Mouse (Mus musculus) heart, postnatal 14 days (tissue): Measurements from ENCODE around the gene Washc4. TPM values are rescaled to one million over a fixed set of nuclear protein-coding genes. Genes with fewer than 3 reads are reported as not detected.

Experiments
- DNase-seq, 2 experiments: peaks; one replicate each; pipeline ENCODE4 v3.0.0; 2021 to 2022
- intact Hi-C: fragments of 180-260 bp; cut with DNase I; formaldehyde crosslinking; loops from one replicate; pipeline ENCODE4 v1.15.1; 2025
- total RNA-seq, 2 experiments: library from RNA; stranded (reverse); gene quantifications; 2 replicates each; pipeline ENCODE4 v1.2.3; 2021

Gene Washc4
- total RNA-seq, 2 experiments from 2014 or later = 14.4 to 15.5 TPM

- intact Hi-C loops = no loop called here
- DNase-seq = no peak
Measured at GRCm38 (mm10) chr10:83631775-83632174, 88.2 kb downstream of the Washc4 start.

- intact Hi-C loops = no loop called here
- no peak for DNase-seq
Measured at GRCm38 (mm10) chr10:83632806-83633374, 89.3 kb downstream of the Washc4 start.

GRCm38 (mm10) chr10:83634461-83634860 lies 90.9 kb downstream of the Washc4 start:
- peak in 1 of 2 experiments; percentile 50 for DNase-seq

GRCm38 (mm10) chr10:83636191-83636590 lies 92.6 kb downstream of the Washc4 start:
- no peak for DNase-seq
- intact Hi-C loops = no loop called here

More at GRCm38 (mm10) chr10:83634461-83634860, 90.9 kb downstream of the Washc4 start:
- intact Hi-C loops = no loop called here

GRCm38 (mm10) chr10:83637295-83637694 lies 93.7 kb downstream of the Washc4 start:
- intact Hi-C loops = no loop called here
- DNase-seq = peak; percentile 83 to 84

GRCm38 (mm10) chr10:83639881-83640386 lies 96.4 kb downstream of the Washc4 start:
- DNase-seq = no peak
- intact Hi-C loops = loop anchor here (5.0 kb wide), 1 partner anchor 93 kb away; no protein-coding TSS in a partner anchor

- intact Hi-C loops = loop anchor here (5.0 kb wide), 1 partner anchor 94 kb away; no protein-coding TSS in a partner anchor
Measured at GRCm38 (mm10) chr10:83641641-83642040, 98.1 kb downstream of the Washc4 start.

GRCm38 (mm10) chr10:83644167-83644566 lies 100.6 kb downstream of the Washc4 start:
- no peak for DNase-seq
- intact Hi-C loops = loop anchor here (5.0 kb wide), 1 partner anchor 97 kb away; no protein-coding TSS in a partner anchor

More at GRCm38 (mm10) chr10:83641641-83642040, 98.1 kb downstream of the Washc4 start:
- DNase-seq = no peak

- intact Hi-C loops = loop anchor here (5.0 kb wide), 3 partner anchors 82 to 132 kb away; no protein-coding TSS in a partner anchor
- DNase-seq = no peak
Measured at GRCm38 (mm10) chr10:83644865-83645715, 101.5 kb downstream of the Washc4 start.

GRCm38 (mm10) chr10:83645716-83645990 lies 102.1 kb downstream of the Washc4 start:
- intact Hi-C loops = loop anchor here (5.0 kb wide), 2 partner anchors 82 to 132 kb away; no protein-coding TSS in a partner anchor
- DNase-seq = no peak

Other genes starting within 250 kb of the Washc4 start
- gene Slc41a2, start 205.9 kb upstream of the Washc4 start, total RNA-seq = 1 to 10 TPM in 1 of 2 experiments, under 1 TPM in 1; 0.84 to 1.5 TPM
- under 1 TPM; 0.66 to 0.67 TPM for gene D10Wsu102e, start 183.5 kb upstream of the Washc4 start, total RNA-seq
- gene Aldh1l2, start 9.6 kb upstream of the Washc4 start, total RNA-seq = 10 to 100 TPM; 22.8 to 26.5 TPM
- 10 to 100 TPM; 34.6 to 37.1 TPM for gene Appl2, start 105.0 kb downstream of the Washc4 start, total RNA-seq
- 1 to 10 TPM; 4.5 to 6.9 TPM for gene 1500009L16Rik, start 179.1 kb downstream of the Washc4 start, total RNA-seq